Mouse (Mus musculus) heart, adult 2 months (tissue): Measurements from ENCODE around the gene Trak1. TPM values are rescaled to one million over a fixed set of nuclear protein-coding genes. Genes with fewer than 3 reads are reported as not detected.
A peak's percentile ranks its signal among the peaks of the same experiment; 100 is the strongest.

Experiments
- DNase-seq, 2 experiments: peaks; one replicate each; pipeline ENCODE4 v3.0.0; 2021
- H3K27ac ChIP-seq: fragments of 200-600 bp; 2 replicates; pipeline ENCODE4 v1.8.1; 2022
- H3K27me3 ChIP-seq: fragments of 200-500 bp; 2 replicates; pipeline ENCODE4 v1.6.1; 2012; ENCODE audit warnings: mild to moderate bottlenecking, low read length, inconsistent platforms, mixed read lengths; ENCODE audit not compliant: control insufficient read depth, insufficient read depth
- H3K36me3 ChIP-seq: fragments of 200-500 bp; 2 replicates; pipeline ENCODE4 v1.6.1; 2012; ENCODE audit warnings: low read length, inconsistent platforms; ENCODE audit not compliant: control insufficient read depth, insufficient read depth
- H3K4me1 ChIP-seq: fragments of 200-500 bp; 2 replicates; pipeline ENCODE4 v1.6.1; 2011; ENCODE audit warnings: low read length; ENCODE audit not compliant: control insufficient read depth, insufficient read depth
- H3K4me3 ChIP-seq: fragments of 200-600 bp; 2 replicates; pipeline ENCODE4 v1.8.1; 2022
- H3K79me2 ChIP-seq: fragments of 200-500 bp; replicated peaks from 2 replicates; pipeline ENCODE4 v1.6.1; 2012; ENCODE audit warnings: mild to moderate bottlenecking, inconsistent platforms, low read length, moderate library complexity, mixed read lengths; ENCODE audit not compliant: control insufficient read depth, insufficient read depth
- H3K9ac ChIP-seq: fragments of 200-500 bp; 2 replicates; pipeline ENCODE4 v1.6.1; 2012; ENCODE audit warnings: low read depth, mild to moderate bottlenecking, control low read depth, inconsistent platforms, low read length, mixed read lengths
- CTCF ChIP-seq: fragments of 200-600 bp; IDR thresholded peaks from 2 replicates; pipeline ENCODE4 v1.8.1; 2022; ENCODE audit warnings: antibody characterized with exemption, mild to moderate bottlenecking, moderate library complexity
- EP300 ChIP-seq: fragments of 200-500 bp; IDR thresholded peaks from 2 replicates; pipeline ENCODE4 v1.6.1; 2011; ENCODE audit warnings: low read depth, low read length, control low read depth; ENCODE audit not compliant: insufficient read depth
- POLR2A ChIP-seq: fragments of 200-500 bp; IDR thresholded peaks from 2 replicates; pipeline ENCODE4 v1.6.1; 2011; ENCODE audit warnings: mild to moderate bottlenecking, low read depth, low read length, control low read depth; ENCODE audit not compliant: insufficient read depth
- WGBS: fragments of 180-500 bp; shearing (Covaris S2); methylation state at CpG from one replicate; pipeline ENCODE4 v1.1.7; 2018; 5-methylcytosine and 5-hydroxymethylcytosine counted together
- intact Hi-C: fragments of 180-260 bp; cut with DNase I; formaldehyde crosslinking; loops from one replicate; pipeline ENCODE4 v1.15.1; 2025
- polyA plus RNA-seq: library from polyadenylated mRNA; depleted of rRNA; stranded (reverse); fragments of >200 nt; gene quantifications from 2 replicates; pipeline ENCODE4 v1.2.3, GENCODE M21; 2012
- total RNA-seq, 2 experiments: library from RNA; stranded (reverse); gene quantifications; 2 replicates each; pipeline ENCODE4 v1.2.3; 2021

The Trak1 gene
- total and polyA plus RNA-seq, 3 experiments, result 170 to 302 (median 276) TPM

- H3K36me3 ChIP-seq, result no peaks in the 10 kb centered on the region
- intact Hi-C loops, result no loop called here
- H3K9ac ChIP-seq, result peak overlapping the region; percentile 75
- peak; percentile 82 for DNase-seq
- H3K4me1 ChIP-seq, result peaks cover 5% of the 10 kb centered on the region
- 0 out of 2 replicates have a peak, but pooled peaks have one; percentile 32 for TF ChIP-seq POLR2A
- no peak for TF ChIP-seq EP300
- no peak for TF ChIP-seq CTCF
- H3K27me3 ChIP-seq, result no peaks in the 10 kb centered on the region
- H3K4me3 ChIP-seq, result peak overlapping the region; percentile 57
- peak overlapping the region; percentile 15 for H3K27ac ChIP-seq
- 17% methylated on average over 29 of the region's 29 CpGs for WGBS
- H3K79me2 ChIP-seq, result no peaks in the 10 kb centered on the region
Observed at GRCm38 (mm10) chr9:121285341-121286324, 11.7 kb upstream of the Trak1 start.

GRCm38 (mm10) chr9:121286325-121286901 is 10.9 kb upstream of the Trak1 start:
- TF ChIP-seq POLR2A, result no peak
- TF ChIP-seq CTCF, result no peak
- H3K36me3 ChIP-seq, result no peaks in the 10 kb centered on the region
- intact Hi-C loops, result no loop called here
- no peak for DNase-seq
- peak overlapping the region; percentile 49; the same call in 1 of the 2 replicates for H3K9ac ChIP-seq
- H3K79me2 ChIP-seq, result no peaks in the 10 kb centered on the region
- no peaks in the 10 kb centered on the region for H3K27me3 ChIP-seq
- 71% methylated on average over 3 of the region's 3 CpGs for WGBS
- H3K4me1 ChIP-seq, result peaks cover 5% of the 10 kb centered on the region
- peak overlapping the region; percentile 15 for H3K27ac ChIP-seq
- H3K4me3 ChIP-seq, result peak overlapping the region; percentile 57

GRCm38 (mm10) chr9:121291275-121291674 is 6.0 kb upstream of the Trak1 start:
- H3K4me3 ChIP-seq, result no peak overlapping the region
- H3K27me3 ChIP-seq, result no peaks in the 10 kb centered on the region
- H3K9ac ChIP-seq, result no peak overlapping the region
- H3K27ac ChIP-seq, result no peak overlapping the region
- DNase-seq, result no peak
- H3K36me3 ChIP-seq, result no peaks in the 10 kb centered on the region
- intact Hi-C loops, result no loop called here
- H3K79me2 ChIP-seq, result no peaks in the 10 kb centered on the region
- H3K4me1 ChIP-seq, result peaks cover under 1% of the 10 kb centered on the region
- WGBS, result 75% methylated on average over 2 of the region's 2 CpGs
- no peak for TF ChIP-seq EP300
- no peak for TF ChIP-seq POLR2A
- TF ChIP-seq CTCF, result no peak

DNA sequence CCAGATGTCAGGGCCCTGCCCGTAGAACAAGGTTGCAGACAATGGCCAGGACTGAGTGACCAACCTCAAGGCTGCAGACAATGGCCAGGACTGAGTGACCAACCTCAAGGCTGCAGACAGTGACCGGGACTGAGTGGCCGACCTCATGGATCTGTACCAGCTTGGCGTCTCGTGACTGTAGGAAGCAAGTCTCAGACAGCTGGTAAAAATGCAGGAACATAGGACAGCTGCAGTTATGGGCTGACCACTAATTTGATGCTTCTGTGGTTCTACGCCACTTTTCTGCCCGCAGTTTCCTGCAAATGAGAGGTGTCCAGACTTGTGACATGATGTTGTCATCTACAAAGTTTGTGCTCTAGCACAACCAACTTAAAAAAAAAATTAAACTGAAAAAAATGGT is 4.1 kb upstream of the Trak1 start:
- Histone ChIP-seq H3K27ac (no peak overlapping the region), H3K36me3 (no peaks in the 10 kb centered on the region), H3K4me3 (no peak overlapping the region), H3K9ac (no peak overlapping the region), H3K4me1 (no peaks in the 10 kb centered on the region), H3K27me3 (no peaks in the 10 kb centered on the region), H3K79me2 (no peaks in the 10 kb centered on the region)
- WGBS, result 82% methylated on average over 7 of the region's 7 CpGs
- intact Hi-C loops, result no loop called here
- no peak for TF ChIP-seq POLR2A
- no peak for TF ChIP-seq CTCF
- TF ChIP-seq EP300, result no peak
- DNase-seq, result no peak

GRCm38 (mm10) chr9:121295221-121295620 is 2.1 kb upstream of the Trak1 start:
- Histone ChIP-seq H3K79me2 (0 out of 2 replicates have a peak, but pooled peaks cover 1% of the 10 kb centered on the region), H3K4me1 (peaks cover 8% of the 10 kb centered on the region), H3K4me3 (no peak overlapping the region), H3K27ac (no peak overlapping the region), H3K9ac (no peak overlapping the region), H3K36me3 (peaks cover 4% of the 10 kb centered on the region), H3K27me3 (no peaks in the 10 kb centered on the region)
- TF ChIP-seq POLR2A (no peak), EP300 (no peak), CTCF (no peak)
- 57% methylated on average over 7 of the region's 7 CpGs for WGBS
- intact Hi-C loops, result loop anchor here (5.0 kb wide), 1 partner anchor 37 kb away; no protein-coding TSS in a partner anchor
- DNase-seq, result no peak

DNA sequence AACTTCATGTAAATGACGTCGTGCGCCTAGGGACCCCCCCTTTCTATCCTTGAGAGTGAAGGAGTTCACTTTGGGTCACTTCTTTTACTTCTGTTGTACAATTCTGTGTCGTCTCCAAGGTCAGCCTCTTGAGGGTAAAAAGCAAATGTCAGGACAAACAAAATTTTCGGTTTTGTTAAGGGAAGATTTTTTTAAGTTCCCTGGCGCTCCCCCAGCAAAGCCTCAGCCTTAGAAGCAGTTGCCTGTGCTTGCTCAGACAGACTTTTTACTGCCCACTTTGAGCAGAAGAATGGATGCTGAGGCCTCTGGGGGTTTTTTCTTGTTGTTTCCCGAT is 730 bp downstream of the Trak1 start:
- intact Hi-C loops, result loop anchor here (1.0 to 5.0 kb wide), 4 partner anchors 16 to 73 kb away; no protein-coding TSS in a partner anchor
- DNase-seq, result no peak
- Histone ChIP-seq H3K36me3 (peaks cover 4% of the 10 kb centered on the region), H3K27ac (peak overlapping the region; percentile 98), H3K4me1 (peaks cover 26% of the 10 kb centered on the region), H3K4me3 (peak overlapping the region; percentile 94), H3K27me3 (no peaks in the 10 kb centered on the region), H3K9ac (peak overlapping the region; percentile 95), H3K79me2 (0 out of 2 replicates have a peak, but pooled peaks cover 1% of the 10 kb centered on the region)
- no peak for TF ChIP-seq CTCF
- TF ChIP-seq EP300, result 0 out of 2 replicates have a peak, but pooled peaks have one; percentile 13
- WGBS, result under 1% methylated on average over 7 of the region's 7 CpGs
